Mouse (Mus musculus): ENCODE results near the gene Hspd1.

- TF ChIP-seq CTCF (IDR thresholded peaks at IDR 0.05; ENCODE audit: low read depth, low read length) (no peak), POLR2A (IDR thresholded peaks at IDR 0.05; ENCODE audit: extremely low read depth, insufficient read depth, low read length) (no peak)
These were observed 811 bp upstream of the Hspd1 start for GRCm38 (mm10) chr1:55088611-55089497.

Data from liver, adult 2 months (tissue).